12 mouse cellular contexts compared by ENCODE assay signal in genomic region chr2:70970158-70970741, GRCm38 (mm10).
"Had no signal": no experiment of that assay in that cellular context is flagged by ENCODE, and none has a peak within 500 bp of the region (broad histone marks: within the 10 kb centered on the region; RNA-seq: fewer than 3 reads in every experiment).

No protein-coding gene starts in this region.

- H3K36me3 ChIP-seq: liver, embryonic 13.5 days; stomach, embryonic 15.5 days had no signal

- H3K4me1 ChIP-seq: limb, embryonic 10.5 days had no signal

- DNase-seq: kidney, postnatal 25 days; liver, embryonic 13.5 days; lung, adult 2 months; lung, postnatal 36 days; right cerebral cortex, postnatal 14 days; thymus, adult 2 months; thymus, postnatal 25 days had no signal

- H3K9me3 ChIP-seq: limb, embryonic 10.5 days; liver, embryonic 13.5 days; midbrain, embryonic 13.5 days; stomach, embryonic 15.5 days had no signal

- H3K4me2 ChIP-seq: liver, embryonic 13.5 days; midbrain, embryonic 13.5 days; stomach, embryonic 15.5 days had no signal

- H3K27me3 ChIP-seq: liver, embryonic 13.5 days; midbrain, embryonic 13.5 days; stomach, embryonic 15.5 days had no signal

- ATAC-seq: lung, postnatal 0 days; midbrain, embryonic 13.5 days had no signal

- H3K9ac ChIP-seq: liver, embryonic 13.5 days; midbrain, embryonic 13.5 days; stomach, embryonic 15.5 days had no signal

- H3K4me3 ChIP-seq: left cerebral cortex, adult 2 months; limb, embryonic 10.5 days; liver, embryonic 13.5 days; midbrain, embryonic 13.5 days; stomach, embryonic 15.5 days had no signal

- H3K27ac ChIP-seq: left cerebral cortex, adult 2 months; limb, embryonic 10.5 days; liver, embryonic 13.5 days; midbrain, embryonic 13.5 days; stomach, embryonic 15.5 days had no signal
